Mouse (Mus musculus) heart, embryonic 14.5 days (tissue): Measurements from ENCODE around the gene Usp3. TPM values are rescaled to one million over a fixed set of nuclear protein-coding genes. Genes with fewer than 3 reads are reported as not detected.

Experiments used
- ATAC-seq: fragments of 200-750 bp; cut with Nextera tagmentation; 2 replicates; pipeline ENCODE4 v1.8.0; 2017; ENCODE audit warnings: low read depth, moderate TSS enrichment; ENCODE audit not compliant: insufficient number of reproducible peaks, insufficient read depth, low FRiP score
- H3K27ac ChIP-seq, 2 experiments: fragments of 200-500 bp in 1 of 2; fragments of 300-500 bp in 1 of 2; sonication (generic) in 1 of 2; replicated peaks in 1 of 2; 2 replicates each; pipeline ENCODE4 v1.5.1; 2012 to 2014; ENCODE audit warnings: low read depth in 2 of 2, low read length in 2 of 2, control low read depth in 1 of 2, mild to moderate bottlenecking in 1 of 2, mixed read lengths in 1 of 2; ENCODE audit not compliant: control insufficient read depth in 1 of 2, insufficient read depth in 1 of 2
- H3K27me3 ChIP-seq: fragments of 300-500 bp; sonication (generic); 2 replicates; pipeline ENCODE4 v1.6.1; 2014; ENCODE audit warnings: mild to moderate bottlenecking, low read length, control low read depth; ENCODE audit not compliant: control insufficient read depth, insufficient read depth
- H3K36me3 ChIP-seq: fragments of 300-500 bp; sonication (generic); 2 replicates; pipeline ENCODE4 v1.6.1; 2014; ENCODE audit warnings: mild to moderate bottlenecking, control low read depth, low read length, mixed read lengths; ENCODE audit not compliant: control insufficient read depth, insufficient read depth
- H3K4me1 ChIP-seq, 2 experiments: fragments of 200-500 bp in 1 of 2; fragments of 300-500 bp in 1 of 2; sonication (generic) in 1 of 2; 2 replicates each; pipeline ENCODE4 v1.6.1; 2012 to 2014; ENCODE audit warnings: low read length in 2 of 2, control low read depth in 1 of 2, mixed read lengths in 1 of 2; ENCODE audit not compliant: control insufficient read depth in 2 of 2, insufficient read depth in 2 of 2
- H3K4me2 ChIP-seq: fragments of 300-500 bp; sonication (generic); 2 replicates; pipeline ENCODE4 v1.6.1; 2014; ENCODE audit warnings: mild to moderate bottlenecking, low read length
- H3K4me3 ChIP-seq, 2 experiments: fragments of 200-500 bp in 1 of 2; fragments of 300-500 bp in 1 of 2; sonication (generic) in 1 of 2; 2 replicates each; pipeline ENCODE4 v1.5.1; 2012 to 2014; ENCODE audit warnings: low read length in 2 of 2, mild to moderate bottlenecking in 2 of 2, control low read depth in 1 of 2, low read depth in 1 of 2, moderate library complexity in 1 of 2; ENCODE audit not compliant: control insufficient read depth in 1 of 2, insufficient read depth in 1 of 2
- H3K9ac ChIP-seq: fragments of 300-500 bp; sonication (generic); 2 replicates; pipeline ENCODE4 v1.6.1; 2014; ENCODE audit warnings: mild to moderate bottlenecking, low read length
- H3K9me3 ChIP-seq: fragments of 300-500 bp; sonication (generic); 2 replicates; pipeline ENCODE4 v1.6.1; 2016; ENCODE audit warnings: low read length, control low read depth; ENCODE audit not compliant: control insufficient read depth
- WGBS: fragments of 180-500 bp; shearing (Covaris S2); extraction: QIAGEN DNeasy Blood & Tissue Kit; methylation state at CpG from one replicate; pipeline ENCODE4 v1.1.7; 2014; 5-methylcytosine and 5-hydroxymethylcytosine counted together
- polyA plus RNA-seq: library from polyadenylated mRNA; unstranded; fragments of >200 nt; fragmentation: Nextera tagmentation; extraction: Ambion mirVana; gene quantifications from 2 replicates; pipeline ENCODE4 v1.2.1, GENCODE M21; 2014

The Usp3 gene
- polyA plus RNA-seq, 1 experiment from 2014 or later: 51.7 TPM

DNA sequence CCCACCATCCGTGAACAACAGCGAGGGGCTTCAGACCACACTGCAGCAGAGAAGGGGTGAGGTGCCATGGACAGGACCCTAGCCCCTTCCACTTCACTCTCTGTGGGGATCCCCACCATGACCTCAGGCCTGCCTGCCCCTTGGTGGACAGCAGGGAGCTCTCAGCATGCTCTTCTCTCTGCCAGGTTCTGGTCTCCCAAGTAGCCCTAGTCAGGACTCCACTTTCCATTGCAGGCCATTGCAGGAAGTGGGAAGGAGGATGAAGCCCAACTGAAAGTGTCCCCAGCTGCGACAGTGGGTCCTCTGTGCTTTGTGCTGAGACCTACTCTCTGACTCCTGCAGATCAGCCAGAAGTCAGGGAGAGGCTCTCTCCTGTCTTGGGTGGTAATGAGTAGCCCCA is 85.3 kb downstream of the Usp3 start:
- Histone ChIP-seq H3K9me3 (no peaks in the 10 kb centered on the region), H3K4me1 (peaks cover 9 to 17% of the 10 kb centered on the region in 2 experiments), H3K36me3 (peaks cover 58% of the 10 kb centered on the region), H3K27ac (no peak overlapping the region), H3K9ac (no peak overlapping the region), H3K27me3 (no peaks in the 10 kb centered on the region), H3K4me2 (no peak overlapping the region), H3K4me3 (no peak overlapping the region)
- 79% methylated on average over 3 of the region's 3 CpGs for WGBS
- no peak for ATAC-seq

DNA sequence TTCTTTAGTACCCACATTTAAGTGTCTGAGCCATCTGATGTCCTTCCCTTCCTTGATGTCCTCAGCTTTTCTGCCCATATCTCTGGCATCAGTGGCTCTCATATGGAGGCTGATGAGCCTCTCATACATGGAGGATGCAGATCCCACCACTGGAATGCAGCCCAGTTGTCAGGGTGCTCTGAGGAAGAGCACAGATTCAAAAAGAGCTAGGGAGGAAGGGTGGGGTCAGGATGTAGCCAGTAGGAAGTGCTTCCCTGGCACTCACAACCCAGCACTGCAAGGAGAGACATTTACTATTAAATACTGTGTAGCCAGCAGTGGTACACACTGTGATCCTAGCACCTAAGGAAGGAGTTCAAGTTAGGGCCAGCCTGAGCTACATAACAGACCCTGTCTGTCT is 86.5 kb downstream of the Usp3 start:
- Histone ChIP-seq H3K36me3 (peaks cover 71% of the 10 kb centered on the region), H3K4me1 (peaks cover 9 to 16% of the 10 kb centered on the region in 2 experiments), H3K9ac (no peak overlapping the region), H3K27me3 (no peaks in the 10 kb centered on the region), H3K27ac (no peak overlapping the region), H3K9me3 (no peaks in the 10 kb centered on the region), H3K4me3 (no peak overlapping the region), H3K4me2 (no peak overlapping the region)
- no peak for ATAC-seq

DNA sequence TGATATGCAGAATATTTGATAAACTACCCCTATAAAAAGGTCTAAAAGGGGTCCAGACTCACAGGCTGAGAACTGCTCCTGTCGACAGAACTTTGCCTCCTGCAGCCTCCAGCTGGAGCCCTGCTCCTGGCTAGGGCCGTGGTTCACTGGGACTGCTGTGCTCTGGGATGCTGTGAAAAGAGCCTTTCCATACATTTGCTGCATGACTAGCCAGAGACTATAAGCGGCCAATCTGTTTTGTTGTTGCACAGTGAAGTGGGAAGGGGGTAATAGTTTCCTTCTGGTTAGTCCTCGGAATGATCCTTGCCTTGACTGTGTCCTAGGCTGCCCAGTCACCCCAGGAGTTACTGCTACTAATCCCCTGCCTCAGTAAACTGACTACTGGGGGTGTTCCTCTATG is 86.9 kb downstream of the Usp3 start:
- Histone ChIP-seq H3K9me3 (no peaks in the 10 kb centered on the region), H3K27ac (no peak overlapping the region), H3K36me3 (peaks cover 75% of the 10 kb centered on the region), H3K27me3 (no peaks in the 10 kb centered on the region), H3K9ac (no peak overlapping the region), H3K4me3 (no peak overlapping the region), H3K4me2 (no peak overlapping the region), H3K4me1 (peaks cover 9 to 11% of the 10 kb centered on the region in 2 experiments)
- ATAC-seq: no peak
- WGBS: 80% methylated on average over 4 of the region's 4 CpGs

DNA sequence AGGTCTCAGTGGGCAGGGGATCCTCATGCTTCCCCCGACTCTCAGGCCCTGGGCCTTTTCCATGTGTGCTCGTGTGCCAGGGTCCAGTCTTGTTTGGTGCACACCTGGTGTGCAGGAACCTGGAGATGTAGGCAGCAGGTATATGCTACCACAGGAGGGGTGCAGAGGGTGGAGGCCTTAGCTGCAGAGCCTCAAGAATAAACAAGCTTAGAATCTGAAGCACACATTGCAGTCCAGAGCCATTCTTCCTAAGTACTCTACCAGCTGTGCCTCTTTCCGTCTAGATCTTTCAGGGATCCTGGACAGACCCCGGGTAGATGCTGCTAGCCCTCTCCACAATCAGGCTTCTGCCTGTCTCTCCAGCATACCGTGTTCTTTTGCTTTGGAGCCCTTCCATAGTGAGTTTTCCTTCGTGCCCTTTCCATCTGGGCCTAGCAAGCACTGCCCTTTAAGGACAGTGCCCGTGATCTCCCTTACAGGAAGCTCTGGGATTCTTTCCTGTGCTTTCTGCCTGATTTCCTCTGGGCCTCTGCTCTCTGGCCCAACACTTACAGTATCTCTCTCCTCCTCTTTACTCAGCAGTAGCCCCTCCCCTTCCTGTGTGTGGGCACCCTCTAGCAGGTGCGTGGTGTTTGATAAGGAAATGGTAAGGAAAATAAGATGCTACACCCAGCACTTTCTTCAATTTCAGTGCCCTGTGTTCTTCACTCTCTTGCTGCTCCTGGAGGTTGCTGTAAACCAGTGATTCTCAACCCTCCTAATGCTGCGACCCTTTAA is 87.6 kb downstream of the Usp3 start:
- Histone ChIP-seq H3K9ac (no peak overlapping the region), H3K9me3 (no peaks in the 10 kb centered on the region), H3K36me3 (peaks cover 81% of the 10 kb centered on the region), H3K4me3 (no peak overlapping the region), H3K4me2 (no peak overlapping the region), H3K27ac (peak overlapping the region in 1 of 2 experiments; percentile 14; a peak in 1 of 4 replicates), H3K4me1 (peaks cover 4 to 5% of the 10 kb centered on the region in 2 experiments; a peak in 3 of 4 replicates), H3K27me3 (no peaks in the 10 kb centered on the region)
- WGBS: 65% methylated on average over 9 of the region's 9 CpGs
- no peak; the same call in 1 of the 2 replicates for ATAC-seq

DNA sequence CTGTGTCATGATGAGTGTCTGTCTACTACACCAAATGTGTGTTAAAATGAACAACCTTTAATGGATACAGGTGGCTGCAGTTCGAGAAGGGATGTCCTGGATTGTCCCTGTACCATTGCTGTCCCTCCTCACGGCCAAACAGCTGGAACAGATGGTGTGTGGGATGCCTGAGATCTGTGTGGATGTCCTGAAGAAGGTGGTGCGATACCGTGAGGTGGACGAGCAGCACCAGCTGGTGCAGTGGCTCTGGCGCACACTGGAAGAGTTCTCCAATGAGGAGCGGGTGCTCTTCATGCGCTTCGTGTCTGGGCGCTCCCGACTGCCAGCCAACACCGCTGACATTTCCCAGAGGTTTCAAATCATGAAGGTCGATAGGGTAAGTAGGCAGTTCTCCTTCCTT is 88.4 kb downstream of the Usp3 start:
- Histone ChIP-seq H3K9me3 (no peaks in the 10 kb centered on the region), H3K27ac (no peak overlapping the region), H3K4me3 (no peak overlapping the region), H3K36me3 (peaks cover 81% of the 10 kb centered on the region), H3K4me1 (peaks cover 3 to 4% of the 10 kb centered on the region in 2 experiments; a peak in 2 of 4 replicates), H3K27me3 (no peaks in the 10 kb centered on the region), H3K4me2 (no peak overlapping the region), H3K9ac (no peak overlapping the region)
- no peak for ATAC-seq
- 90% methylated on average over 13 of the region's 13 CpGs for WGBS

DNA sequence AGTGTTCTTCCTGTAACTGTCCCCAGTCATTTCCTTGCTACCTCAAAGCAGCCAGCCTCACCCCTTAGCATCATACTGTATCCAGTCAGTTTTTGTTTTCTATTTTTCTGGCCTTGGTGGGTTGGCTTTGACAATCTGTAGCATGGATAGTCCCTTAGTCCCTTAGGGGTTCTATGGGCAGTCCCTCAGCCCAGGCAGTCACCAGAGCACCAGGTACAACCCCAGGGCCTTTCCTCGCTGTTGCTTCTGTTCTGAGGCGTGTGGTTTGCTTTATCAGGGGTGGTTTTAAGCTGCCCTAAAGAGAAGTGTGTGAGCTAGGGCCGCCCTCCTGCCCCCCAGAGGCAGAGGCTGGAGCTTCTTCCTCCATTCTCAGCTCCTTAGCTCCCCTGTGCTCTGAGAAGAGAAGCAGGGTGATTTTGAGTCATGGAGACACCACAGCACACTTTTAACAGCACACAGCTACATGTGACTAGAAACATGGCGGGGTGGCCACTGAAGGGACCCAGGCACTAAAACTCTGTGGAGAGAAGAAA is 89.0 kb downstream of the Usp3 start:
- Histone ChIP-seq H3K27ac (no peak overlapping the region), H3K9ac (no peak overlapping the region), H3K4me2 (no peak overlapping the region), H3K36me3 (peaks cover 81% of the 10 kb centered on the region), H3K9me3 (no peaks in the 10 kb centered on the region), H3K4me3 (no peak overlapping the region), H3K27me3 (no peaks in the 10 kb centered on the region), H3K4me1 (peaks cover 3 to 4% of the 10 kb centered on the region in 2 experiments; a peak in 2 of 4 replicates)
- 78% methylated on average over 4 of the region's 4 CpGs for WGBS
- no peak for ATAC-seq

DNA sequence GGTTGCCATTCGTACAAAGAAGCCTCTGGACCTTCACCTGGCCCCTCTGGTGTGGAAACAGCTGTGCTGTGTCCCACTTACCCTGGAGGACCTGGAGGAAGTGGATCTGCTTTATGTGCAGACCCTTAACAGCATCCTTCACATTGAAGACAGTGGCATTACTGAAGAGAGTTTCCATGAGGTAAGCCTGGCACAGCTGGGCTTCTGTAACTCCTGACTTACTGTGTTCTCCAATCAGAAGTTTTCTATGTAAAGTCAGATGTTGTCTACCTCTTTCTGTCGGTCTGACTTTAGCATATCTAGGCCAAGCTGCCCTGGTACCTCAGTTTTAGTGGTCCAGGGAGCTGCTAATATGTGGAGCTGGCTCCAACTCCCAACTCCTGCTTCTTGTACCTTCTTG is 91.7 kb downstream of the Usp3 start:
- no peak overlapping the region for H3K4me3 ChIP-seq
- H3K9me3 ChIP-seq: no peaks in the 10 kb centered on the region
- H3K4me1 ChIP-seq: peaks cover 3 to 4% of the 10 kb centered on the region in 2 experiments; a peak in 2 of 4 replicates
- H3K27ac ChIP-seq: no peak overlapping the region
- ATAC-seq: no peak
- no peak overlapping the region for H3K9ac ChIP-seq
- WGBS: 76% methylated on average over 2 of the region's 2 CpGs
- peaks cover 81% of the 10 kb centered on the region for H3K36me3 ChIP-seq
- no peak overlapping the region for H3K4me2 ChIP-seq
- H3K27me3 ChIP-seq: no peaks in the 10 kb centered on the region
